Mouse (Mus musculus): ENCODE data around the gene Lce1f. TPM values are rescaled to one million over a fixed set of nuclear protein-coding genes. Genes with fewer than 3 reads are reported as not detected.

The Lce1f gene
- polyA plus RNA-seq, 2 experiments, result not detected

GRCm38 (mm10) chr3:92687110-92687509 lies 33.0 kb downstream of the Lce1f start, which contains the start of gene Lce1d:
TSS of gene Lce1d (minus strand) at chr3:92687210.
- Histone ChIP-seq H3K9me3 (ENCODE audit: control insufficient read depth, low read length) (no peaks in the 10 kb centered on the region), H3K36me3 (ENCODE audit: control insufficient read depth, insufficient read depth, low read length) (no peaks in the 10 kb centered on the region), H3K27me3 (ENCODE audit: control insufficient read depth, insufficient read depth, low read length) (no peaks in the 10 kb centered on the region), H3K4me1 (ENCODE audit: control insufficient read depth, insufficient read depth, low read length) (no peaks in the 10 kb centered on the region), H3K4me2 (replicated peaks; ENCODE audit: low read depth, low read length, severe bottlenecking) (no peak within 1 kb of the TSS), H3K27ac (replicated peaks; ENCODE audit: low read depth, low read length) (no peak within 1 kb of the TSS), H3K9ac (ENCODE audit: low read depth, low read length, severe bottlenecking) (no peak within 1 kb of the TSS), H3K4me3 (replicated peaks; ENCODE audit: low read length) (no peak within 1 kb of the TSS)
- TF ChIP-seq POLR2A (IDR thresholded peaks at IDR 0.05; ENCODE audit: borderline replicate concordance, extremely low read depth, insufficient read depth, insufficient read length), result no peak
- DNase-seq (ENCODE audit: low spot score) (no peak), ATAC-seq (ENCODE audit: low FRiP score, low read depth) (no peak)
- 64% methylated on average over 2 of the region's 2 CpGs for WGBS

- Histone ChIP-seq H3K36me3 (ENCODE audit: control insufficient read depth, insufficient read depth, low read length) (no peaks in the 10 kb centered on the region), H3K4me2 (replicated peaks; ENCODE audit: low read depth, low read length, severe bottlenecking) (no peak within 1 kb of the TSS), H3K27me3 (ENCODE audit: control insufficient read depth, insufficient read depth, low read length) (no peaks in the 10 kb centered on the region), H3K4me1 (ENCODE audit: control insufficient read depth, insufficient read depth, low read length) (no peaks in the 10 kb centered on the region), H3K4me3 (replicated peaks; ENCODE audit: low read length) (no peak within 1 kb of the TSS), H3K9me3 (ENCODE audit: control insufficient read depth, low read length) (no peaks in the 10 kb centered on the region), H3K9ac (ENCODE audit: low read depth, low read length, severe bottlenecking) (no peak within 1 kb of the TSS), H3K27ac (replicated peaks; ENCODE audit: low read depth, low read length) (no peak within 1 kb of the TSS)
- WGBS, result 94% methylated on average over 4 of the region's 4 CpGs
- TF ChIP-seq POLR2A (IDR thresholded peaks at IDR 0.05; ENCODE audit: borderline replicate concordance, extremely low read depth, insufficient read depth, insufficient read length), result no peak
- ATAC-seq (ENCODE audit: low FRiP score, low read depth) (no peak), DNase-seq (ENCODE audit: low spot score) (no peak)
Measured at GRCm38 (mm10) chr3:92678947-92679346, 41.2 kb downstream of the Lce1f start, which contains the start of gene Lce1c. TSS of gene Lce1c (plus strand) at chr3:92679247.

GRCm38 (mm10) chr3:92670215-92670614 lies 49.9 kb downstream of the Lce1f start, which contains the start of gene Lce1a2:
TSS of gene Lce1a2 (minus strand) at chr3:92670315.
- no peaks in the 10 kb centered on the region for H3K4me1 ChIP-seq (ENCODE audit: control insufficient read depth, insufficient read depth, low read length)
- no peak within 1 kb of the TSS for H3K9ac ChIP-seq (ENCODE audit: low read depth, low read length, severe bottlenecking)
- H3K27me3 ChIP-seq (ENCODE audit: control insufficient read depth, insufficient read depth, low read length), result no peaks in the 10 kb centered on the region
- no peak for DNase-seq (ENCODE audit: low spot score)
- ATAC-seq (ENCODE audit: low FRiP score, low read depth), result no peak
- H3K36me3 ChIP-seq (ENCODE audit: control insufficient read depth, insufficient read depth, low read length), result no peaks in the 10 kb centered on the region
- no peak for TF ChIP-seq POLR2A (IDR thresholded peaks at IDR 0.05; ENCODE audit: borderline replicate concordance, extremely low read depth, insufficient read depth, insufficient read length)
- no peaks in the 10 kb centered on the region for H3K9me3 ChIP-seq (ENCODE audit: control insufficient read depth, low read length)
- no peak within 1 kb of the TSS for H3K27ac ChIP-seq (replicated peaks; ENCODE audit: low read depth, low read length)
- H3K4me3 ChIP-seq (replicated peaks; ENCODE audit: low read length), result no peak within 1 kb of the TSS
- no peak within 1 kb of the TSS for H3K4me2 ChIP-seq (replicated peaks; ENCODE audit: low read depth, low read length, severe bottlenecking)

Other genes starting within 250 kb of the Lce1f start
- 6.4 and 6.5 TPM in 2 replicates for gene Sprr1a, start 234.5 kb downstream of the Lce1f start, polyA plus RNA-seq (2012; rRNA removed)
- 12.7 and 21.2 TPM in 2 replicates for gene Sprr1a, start 234.5 kb downstream of the Lce1f start, polyA plus RNA-seq (2014; fragmentation: Nextera tagmentation; extraction: Ambion mirVana)
- gene Sprr4, start 219.9 kb downstream of the Lce1f start, polyA plus RNA-seq (2012; rRNA removed), result not detected in 2 replicates
- gene Sprr4, start 219.9 kb downstream of the Lce1f start, polyA plus RNA-seq (2014; fragmentation: Nextera tagmentation; extraction: Ambion mirVana), result not detected in 2 replicates
- gene 2310046K23Rik, start 185.8 kb downstream of the Lce1f start, polyA plus RNA-seq (2012; rRNA removed), result not detected in 2 replicates
- not detected in 2 replicates for gene 2310046K23Rik, start 185.8 kb downstream of the Lce1f start, polyA plus RNA-seq (2014; fragmentation: Nextera tagmentation; extraction: Ambion mirVana)
- 0.12 and 0.14 TPM in 2 replicates for gene Ivl, start 146.6 kb downstream of the Lce1f start, polyA plus RNA-seq (2012; rRNA removed)
- gene Ivl, start 146.6 kb downstream of the Lce1f start, polyA plus RNA-seq (2014; fragmentation: Nextera tagmentation; extraction: Ambion mirVana), result 0.14 and 0.72 TPM in 2 replicates
- not detected in 2 replicates for gene Smcp, start 131.4 kb downstream of the Lce1f start, polyA plus RNA-seq (2012; rRNA removed)
- not detected in 2 replicates for gene Smcp, start 131.4 kb downstream of the Lce1f start, polyA plus RNA-seq (2014; fragmentation: Nextera tagmentation; extraction: Ambion mirVana)
- not detected in 2 replicates for gene 2210017I01Rik, start 112.9 kb downstream of the Lce1f start, polyA plus RNA-seq (2012; rRNA removed)
- gene 2210017I01Rik, start 112.9 kb downstream of the Lce1f start, polyA plus RNA-seq (2014; fragmentation: Nextera tagmentation; extraction: Ambion mirVana), result not detected in 2 replicates
- gene Lce6a, start 98.7 kb downstream of the Lce1f start, polyA plus RNA-seq (2012; rRNA removed), result not detected in 2 replicates
- gene Lce6a, start 98.7 kb downstream of the Lce1f start, polyA plus RNA-seq (2014; fragmentation: Nextera tagmentation; extraction: Ambion mirVana), result 0.59 TPM in 1 of 2 replicates, not detected in the other
- gene Lce1a1, start 72.0 kb downstream of the Lce1f start, polyA plus RNA-seq (2012; rRNA removed), result not detected in 2 replicates
- not detected in 2 replicates for gene Lce1a1, start 72.0 kb downstream of the Lce1f start, polyA plus RNA-seq (2014; fragmentation: Nextera tagmentation; extraction: Ambion mirVana)
- not detected in 2 replicates for gene Lce1b, start 63.4 kb downstream of the Lce1f start, polyA plus RNA-seq (2012; rRNA removed)
- gene Lce1b, start 63.4 kb downstream of the Lce1f start, polyA plus RNA-seq (2014; fragmentation: Nextera tagmentation; extraction: Ambion mirVana), result not detected in 2 replicates
- not detected in 2 replicates for gene Lce1a2, start 50.0 kb downstream of the Lce1f start, polyA plus RNA-seq (2012; rRNA removed)
- not detected in 2 replicates for gene Lce1a2, start 50.0 kb downstream of the Lce1f start, polyA plus RNA-seq (2014; fragmentation: Nextera tagmentation; extraction: Ambion mirVana)
- gene Lce1c, start 41.1 kb downstream of the Lce1f start, polyA plus RNA-seq (2012; rRNA removed), result not detected in 2 replicates
- not detected in 2 replicates for gene Lce1c, start 41.1 kb downstream of the Lce1f start, polyA plus RNA-seq (2014; fragmentation: Nextera tagmentation; extraction: Ambion mirVana)
- not detected in 2 replicates for gene Lce1d, start 33.1 kb downstream of the Lce1f start, polyA plus RNA-seq (2012; rRNA removed)
- not detected in 2 replicates for gene Lce1d, start 33.1 kb downstream of the Lce1f start, polyA plus RNA-seq (2014; fragmentation: Nextera tagmentation; extraction: Ambion mirVana)
- not detected in 2 replicates for gene Lce1e, start 11.3 kb downstream of the Lce1f start, polyA plus RNA-seq (2012; rRNA removed)
- gene Lce1e, start 11.3 kb downstream of the Lce1f start, polyA plus RNA-seq (2014; fragmentation: Nextera tagmentation; extraction: Ambion mirVana), result not detected in 2 replicates
- gene Gm38119, start 18.7 kb upstream of the Lce1f start, polyA plus RNA-seq (2012; rRNA removed), result not detected in 2 replicates
- not detected in 2 replicates for gene Gm38119, start 18.7 kb upstream of the Lce1f start, polyA plus RNA-seq (2014; fragmentation: Nextera tagmentation; extraction: Ambion mirVana)
- gene Lce1g, start 32.0 kb upstream of the Lce1f start, polyA plus RNA-seq (2012; rRNA removed), result not detected in 2 replicates
- gene Lce1g, start 32.0 kb upstream of the Lce1f start, polyA plus RNA-seq (2014; fragmentation: Nextera tagmentation; extraction: Ambion mirVana), result not detected in 2 replicates
- gene Lce1h, start 44.7 kb upstream of the Lce1f start, polyA plus RNA-seq (2012; rRNA removed), result not detected in 2 replicates
- not detected in 2 replicates for gene Lce1h, start 44.7 kb upstream of the Lce1f start, polyA plus RNA-seq (2014; fragmentation: Nextera tagmentation; extraction: Ambion mirVana)
- gene Lce1i, start 58.5 kb upstream of the Lce1f start, polyA plus RNA-seq (2012; rRNA removed), result not detected in 2 replicates
- not detected in 2 replicates for gene Lce1i, start 58.5 kb upstream of the Lce1f start, polyA plus RNA-seq (2014; fragmentation: Nextera tagmentation; extraction: Ambion mirVana)
- gene Lce1j, start 70.2 kb upstream of the Lce1f start, polyA plus RNA-seq (2012; rRNA removed), result not detected in 2 replicates
- not detected in 2 replicates for gene Lce1j, start 70.2 kb upstream of the Lce1f start, polyA plus RNA-seq (2014; fragmentation: Nextera tagmentation; extraction: Ambion mirVana)
- gene Lce1k, start 87.5 kb upstream of the Lce1f start, polyA plus RNA-seq (2012; rRNA removed), result not detected in 2 replicates
- not detected in 2 replicates for gene Lce1k, start 87.5 kb upstream of the Lce1f start, polyA plus RNA-seq (2014; fragmentation: Nextera tagmentation; extraction: Ambion mirVana)
- 0.03 TPM in 1 of 2 replicates, not detected in the other for gene Kprp, start 106.9 kb upstream of the Lce1f start, polyA plus RNA-seq (2012; rRNA removed)
- gene Kprp, start 106.9 kb upstream of the Lce1f start, polyA plus RNA-seq (2014; fragmentation: Nextera tagmentation; extraction: Ambion mirVana), result not detected in 2 replicates
- gene Lce1l, start 130.9 kb upstream of the Lce1f start, polyA plus RNA-seq (2012; rRNA removed), result not detected in 2 replicates
- gene Lce1l, start 130.9 kb upstream of the Lce1f start, polyA plus RNA-seq (2014; fragmentation: Nextera tagmentation; extraction: Ambion mirVana), result not detected in 2 replicates
- gene 2310050C09Rik, start 149.9 kb upstream of the Lce1f start, polyA plus RNA-seq (2012; rRNA removed), result 0.05 and 0.06 TPM in 2 replicates
- not detected in 2 replicates for gene 2310050C09Rik, start 149.9 kb upstream of the Lce1f start, polyA plus RNA-seq (2014; fragmentation: Nextera tagmentation; extraction: Ambion mirVana)
- not detected in 2 replicates for gene Lce3a, start 205.9 kb upstream of the Lce1f start, polyA plus RNA-seq (2012; rRNA removed)
- not detected in 2 replicates for gene Lce3a, start 205.9 kb upstream of the Lce1f start, polyA plus RNA-seq (2014; fragmentation: Nextera tagmentation; extraction: Ambion mirVana)
- not detected in 2 replicates for gene Lce3b, start 212.6 kb upstream of the Lce1f start, polyA plus RNA-seq (2012; rRNA removed)
- not detected in 2 replicates for gene Lce3b, start 212.6 kb upstream of the Lce1f start, polyA plus RNA-seq (2014; fragmentation: Nextera tagmentation; extraction: Ambion mirVana)
- 0.20 TPM in 1 of 2 replicates, not detected in the other for gene Lce3c, start 224.1 kb upstream of the Lce1f start, polyA plus RNA-seq (2012; rRNA removed)
- gene Lce3c, start 224.1 kb upstream of the Lce1f start, polyA plus RNA-seq (2014; fragmentation: Nextera tagmentation; extraction: Ambion mirVana), result not detected in 2 replicates
- not detected in 2 replicates for gene Lce3d, start 237.0 kb upstream of the Lce1f start, polyA plus RNA-seq (2012; rRNA removed)
- not detected in 2 replicates for gene Lce3d, start 237.0 kb upstream of the Lce1f start, polyA plus RNA-seq (2014; fragmentation: Nextera tagmentation; extraction: Ambion mirVana)
- not detected in 2 replicates for gene Lce3e, start 246.7 kb upstream of the Lce1f start, polyA plus RNA-seq (2012; rRNA removed)
- gene Lce3e, start 246.7 kb upstream of the Lce1f start, polyA plus RNA-seq (2014; fragmentation: Nextera tagmentation; extraction: Ambion mirVana), result not detected in 2 replicates

Measured in limb, embryonic 14.5 days (tissue).